Mouse (Mus musculus): ENCODE data around the gene Slc26a10. TPM values are rescaled to one million over a fixed set of nuclear protein-coding genes. Genes with fewer than 3 reads are reported as not detected.

Slc26a10 gene
- polyA plus RNA-seq, 1 experiment from 2014 or later: 1.4 TPM

DNA sequence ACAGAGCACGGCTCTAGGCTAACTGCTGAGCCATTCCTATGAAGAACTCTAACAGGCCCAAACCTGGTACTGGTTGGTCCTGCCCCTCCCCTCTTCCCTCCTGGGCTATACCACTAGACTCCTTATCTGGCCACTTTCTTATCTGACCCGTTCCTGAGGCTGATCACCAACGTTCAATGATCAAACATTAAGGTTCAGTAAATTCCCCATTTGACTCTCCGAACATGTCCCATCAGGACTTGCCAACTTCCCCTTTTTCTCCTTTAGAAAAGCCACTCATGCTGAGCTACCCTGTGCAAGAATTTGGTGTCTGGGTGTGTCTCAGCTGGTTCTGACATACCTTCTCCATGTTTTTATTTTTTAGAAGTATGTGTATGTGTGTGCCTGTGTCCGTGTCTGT is 53.9 kb downstream of the Slc26a10 start:
- Histone ChIP-seq H3K9ac (ENCODE audit: low read length) (no peak overlapping the region), H3K4me1 (ENCODE audit: control insufficient read depth, insufficient read depth, low read length) (peaks cover 6% of the 10 kb centered on the region; the same call in 1 of the 2 replicates), H3K27me3 (ENCODE audit: control insufficient read depth, insufficient read depth, low read length) (no peaks in the 10 kb centered on the region), H3K27ac (ENCODE audit: low read length) (no peak overlapping the region), H3K36me3 (ENCODE audit: control insufficient read depth, insufficient read depth, low read length) (no peaks in the 10 kb centered on the region), H3K9me3 (replicated peaks; ENCODE audit: control insufficient read depth, low read length) (no peaks in the 10 kb centered on the region), H3K4me3 (replicated peaks; ENCODE audit: low read length) (no peak overlapping the region), H3K4me2 (ENCODE audit: low read depth, low read length) (no peak overlapping the region)
- WGBS: 69% methylated on average over 5 of the region's 5 CpGs
- ATAC-seq (ENCODE audit: insufficient read depth, low FRiP score): no peak

DNA sequence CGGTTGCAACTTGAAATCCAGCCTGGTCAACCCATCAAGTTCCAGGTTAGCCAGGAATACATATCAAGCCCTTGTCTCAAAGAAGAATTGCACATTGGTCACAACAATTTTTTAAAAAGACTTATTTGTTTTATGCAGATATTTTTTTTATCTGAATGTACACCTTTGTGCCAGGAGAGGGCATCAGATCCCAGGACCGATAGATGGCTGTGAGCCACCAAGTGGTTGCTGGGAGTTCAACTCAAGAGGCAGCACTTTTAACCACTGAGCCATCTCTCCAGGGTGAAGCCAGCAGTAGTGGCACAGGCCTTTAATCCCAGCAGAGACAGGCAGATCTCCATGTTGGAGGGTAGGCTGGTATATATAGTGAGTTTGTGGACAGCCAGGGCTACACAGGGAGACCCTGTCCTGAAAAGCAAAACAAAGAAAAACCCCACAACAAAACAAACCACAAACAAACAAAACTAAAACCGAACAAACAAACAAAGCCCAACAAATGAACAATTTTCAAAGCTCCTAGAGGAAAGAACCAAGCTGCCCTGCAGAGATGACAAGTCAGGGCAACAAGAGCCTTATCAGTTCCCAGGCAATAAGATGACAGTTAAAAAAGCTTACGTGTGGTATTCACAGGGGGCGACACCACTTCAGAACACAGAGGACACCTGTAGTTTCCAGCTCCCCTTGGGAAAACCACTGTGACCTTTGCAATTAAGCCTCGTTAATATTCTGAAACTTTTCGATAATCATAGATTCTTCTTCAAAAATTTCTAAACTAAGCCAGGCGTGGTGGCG is 55.0 kb downstream of the Slc26a10 start:
- Histone ChIP-seq H3K9me3 (replicated peaks; ENCODE audit: control insufficient read depth, low read length) (no peaks in the 10 kb centered on the region), H3K27ac (ENCODE audit: low read length) (no peak overlapping the region), H3K4me2 (ENCODE audit: low read depth, low read length) (no peak overlapping the region), H3K9ac (ENCODE audit: low read length) (no peak overlapping the region), H3K36me3 (ENCODE audit: control insufficient read depth, insufficient read depth, low read length) (no peaks in the 10 kb centered on the region), H3K27me3 (ENCODE audit: control insufficient read depth, insufficient read depth, low read length) (no peaks in the 10 kb centered on the region), H3K4me1 (ENCODE audit: control insufficient read depth, insufficient read depth, low read length) (peaks cover 7% of the 10 kb centered on the region), H3K4me3 (replicated peaks; ENCODE audit: low read length) (no peak overlapping the region)
- no peak for ATAC-seq (ENCODE audit: insufficient read depth, low FRiP score)
- WGBS: 72% methylated on average over 9 of the region's 9 CpGs

- ATAC-seq (ENCODE audit: insufficient read depth, low FRiP score): no peak
- no peak overlapping the region for H3K27ac ChIP-seq (ENCODE audit: low read length)
- H3K4me2 ChIP-seq (ENCODE audit: low read depth, low read length): peak overlapping the region; percentile 48
- 15% methylated on average over 4 of the region's 4 CpGs for WGBS
- H3K36me3 ChIP-seq (ENCODE audit: control insufficient read depth, insufficient read depth, low read length): no peaks in the 10 kb centered on the region
- H3K9me3 ChIP-seq (replicated peaks; ENCODE audit: control insufficient read depth, low read length): no peaks in the 10 kb centered on the region
- H3K4me3 ChIP-seq (replicated peaks; ENCODE audit: low read length): peak overlapping the region; percentile 22
- no peaks in the 10 kb centered on the region for H3K27me3 ChIP-seq (ENCODE audit: control insufficient read depth, insufficient read depth, low read length)
- H3K4me1 ChIP-seq (ENCODE audit: control insufficient read depth, insufficient read depth, low read length): peaks cover 11% of the 10 kb centered on the region
- peak overlapping the region; percentile 47 for H3K9ac ChIP-seq (ENCODE audit: low read length)
These were observed 57.0 kb downstream of the Slc26a10 start for GRCm38 (mm10) chr10:127123436-127123805.

DNA sequence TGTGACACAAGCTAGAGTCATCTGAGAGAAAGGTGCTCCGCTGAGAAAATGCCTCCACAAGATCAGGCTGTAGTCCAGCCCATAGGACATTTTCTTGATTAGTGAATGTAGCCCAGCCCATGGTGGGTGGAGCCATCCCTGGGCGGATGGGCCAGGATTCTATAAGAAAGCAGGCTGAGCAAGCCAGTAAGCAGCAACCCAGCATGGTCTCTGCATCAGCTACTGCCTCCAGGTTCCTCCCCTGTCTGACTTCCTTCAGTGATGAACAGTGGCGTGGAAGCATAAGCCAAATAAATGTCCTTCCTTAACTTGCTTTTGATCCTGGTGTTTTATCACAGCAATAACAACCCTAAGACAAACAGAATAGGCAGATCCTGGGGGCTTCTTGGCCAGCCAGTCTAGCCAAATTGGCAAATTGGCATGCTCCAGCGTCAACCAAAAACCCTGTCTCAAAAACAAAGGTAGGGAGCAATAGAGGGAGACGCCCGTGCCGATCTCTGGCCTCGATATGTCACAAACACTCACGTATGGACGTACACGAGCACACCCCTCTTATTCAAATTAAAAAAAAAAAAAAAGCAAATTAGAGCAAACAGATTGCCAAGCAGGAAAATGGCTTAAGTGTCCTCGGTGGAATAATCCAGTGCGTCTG is 57.5 kb downstream of the Slc26a10 start:
- H3K4me2 ChIP-seq (ENCODE audit: low read depth, low read length): peak overlapping the region; percentile 48
- 20% methylated on average over 13 of the region's 13 CpGs for WGBS
- ATAC-seq (ENCODE audit: insufficient read depth, low FRiP score): 0 out of 2 replicates have a peak, but pooled peaks have one; percentile 52
- no peaks in the 10 kb centered on the region for H3K36me3 ChIP-seq (ENCODE audit: control insufficient read depth, insufficient read depth, low read length)
- H3K4me1 ChIP-seq (ENCODE audit: control insufficient read depth, insufficient read depth, low read length): peaks cover 11% of the 10 kb centered on the region
- H3K4me3 ChIP-seq (replicated peaks; ENCODE audit: low read length): peak overlapping the region; percentile 22
- no peaks in the 10 kb centered on the region for H3K27me3 ChIP-seq (ENCODE audit: control insufficient read depth, insufficient read depth, low read length)
- H3K9me3 ChIP-seq (replicated peaks; ENCODE audit: control insufficient read depth, low read length): no peaks in the 10 kb centered on the region
- H3K9ac ChIP-seq (ENCODE audit: low read length): peak overlapping the region; percentile 47
- H3K27ac ChIP-seq (ENCODE audit: low read length): 0 out of 2 replicates have a peak overlapping the region, but pooled peaks have one; percentile 21

GRCm38 (mm10) chr10:127122018-127122417 is 58.4 kb downstream of the Slc26a10 start:
- 86% methylated on average over 3 of the region's 3 CpGs for WGBS
- no peak overlapping the region for H3K4me2 ChIP-seq (ENCODE audit: low read depth, low read length)
- H3K36me3 ChIP-seq (ENCODE audit: control insufficient read depth, insufficient read depth, low read length): 0 out of 2 replicates have a peak, but pooled peaks cover 3% of the 10 kb centered on the region
- no peaks in the 10 kb centered on the region for H3K9me3 ChIP-seq (replicated peaks; ENCODE audit: control insufficient read depth, low read length)
- no peak for ATAC-seq (ENCODE audit: insufficient read depth, low FRiP score)
- H3K27me3 ChIP-seq (ENCODE audit: control insufficient read depth, insufficient read depth, low read length): no peaks in the 10 kb centered on the region
- H3K27ac ChIP-seq (ENCODE audit: low read length): no peak overlapping the region
- no peak overlapping the region for H3K9ac ChIP-seq (ENCODE audit: low read length)
- H3K4me3 ChIP-seq (replicated peaks; ENCODE audit: low read length): no peak overlapping the region
- peaks cover 11% of the 10 kb centered on the region for H3K4me1 ChIP-seq (ENCODE audit: control insufficient read depth, insufficient read depth, low read length)

Other genes with a start within 250 kb of the Slc26a10 start
- 49.4 and 53.4 TPM in 2 replicates for gene Ctdsp2, start 201.9 kb downstream of the Slc26a10 start, polyA plus RNA-seq (2015; fragmentation: Nextera tagmentation; extraction: Ambion mirVana)
- gene Avil, start 179.9 kb downstream of the Slc26a10 start, polyA plus RNA-seq (2015; fragmentation: Nextera tagmentation; extraction: Ambion mirVana): 1.0 and 1.9 TPM in 2 replicates
- gene Tsfm, start 149.8 kb downstream of the Slc26a10 start, polyA plus RNA-seq (2015; fragmentation: Nextera tagmentation; extraction: Ambion mirVana): 80.4 and 80.6 TPM in 2 replicates
- gene Mettl1, start 139.2 kb downstream of the Slc26a10 start, polyA plus RNA-seq (2015; fragmentation: Nextera tagmentation; extraction: Ambion mirVana): 49.4 and 49.5 TPM in 2 replicates
- gene Eef1akmt3, start 139.1 kb downstream of the Slc26a10 start, polyA plus RNA-seq (2015; fragmentation: Nextera tagmentation; extraction: Ambion mirVana): 1.3 and 1.5 TPM in 2 replicates
- gene Cyp27b1, start 132.4 kb downstream of the Slc26a10 start, polyA plus RNA-seq (2015; fragmentation: Nextera tagmentation; extraction: Ambion mirVana): 0.21 and 0.37 TPM in 2 replicates
- 0.66 and 0.72 TPM in 2 replicates for gene March9, start 120.5 kb downstream of the Slc26a10 start, polyA plus RNA-seq (2015; fragmentation: Nextera tagmentation; extraction: Ambion mirVana)
- gene Cdk4, start 117.1 kb downstream of the Slc26a10 start, polyA plus RNA-seq (2015; fragmentation: Nextera tagmentation; extraction: Ambion mirVana): 1,208 and 1,239 TPM in 2 replicates
- gene Tspan31, start 110.4 kb downstream of the Slc26a10 start, polyA plus RNA-seq (2015; fragmentation: Nextera tagmentation; extraction: Ambion mirVana): 158 and 177 TPM in 2 replicates
- gene Agap2, start 105.4 kb downstream of the Slc26a10 start, polyA plus RNA-seq (2015; fragmentation: Nextera tagmentation; extraction: Ambion mirVana): 0.09 and 0.62 TPM in 2 replicates
- 114 and 128 TPM in 2 replicates for gene Os9, start 59.5 kb downstream of the Slc26a10 start, polyA plus RNA-seq (2015; fragmentation: Nextera tagmentation; extraction: Ambion mirVana)
- gene B4galnt1, start 15.4 kb downstream of the Slc26a10 start, polyA plus RNA-seq (2015; fragmentation: Nextera tagmentation; extraction: Ambion mirVana): 29.3 and 34.3 TPM in 2 replicates
- 71.3 and 77.0 TPM in 2 replicates for gene Arhgef25, start 9.4 kb upstream of the Slc26a10 start, polyA plus RNA-seq (2015; fragmentation: Nextera tagmentation; extraction: Ambion mirVana)
- 68.6 and 79.4 TPM in 2 replicates for gene Dtx3, start 15.1 kb upstream of the Slc26a10 start, polyA plus RNA-seq (2015; fragmentation: Nextera tagmentation; extraction: Ambion mirVana)
- gene Pip4k2c, start 30.9 kb upstream of the Slc26a10 start, polyA plus RNA-seq (2015; fragmentation: Nextera tagmentation; extraction: Ambion mirVana): 33.5 and 34.4 TPM in 2 replicates
- 6.5 and 6.7 TPM in 2 replicates for gene Kif5a, start 82.7 kb upstream of the Slc26a10 start, polyA plus RNA-seq (2015; fragmentation: Nextera tagmentation; extraction: Ambion mirVana)
- gene Dctn2, start 85.7 kb upstream of the Slc26a10 start, polyA plus RNA-seq (2015; fragmentation: Nextera tagmentation; extraction: Ambion mirVana): 171 and 173 TPM in 2 replicates
- 8.6 and 11.6 TPM in 2 replicates for gene Mbd6, start 108.4 kb upstream of the Slc26a10 start, polyA plus RNA-seq (2015; fragmentation: Nextera tagmentation; extraction: Ambion mirVana)
- 98.9 and 104 TPM in 2 replicates for gene Mars, start 131.1 kb upstream of the Slc26a10 start, polyA plus RNA-seq (2015; fragmentation: Nextera tagmentation; extraction: Ambion mirVana)
- gene Arhgap9, start 141.3 kb upstream of the Slc26a10 start, polyA plus RNA-seq (2015; fragmentation: Nextera tagmentation; extraction: Ambion mirVana): 4.2 and 6.6 TPM in 2 replicates
- 9.8 and 9.9 TPM in 2 replicates for gene Gli1, start 161.3 kb upstream of the Slc26a10 start, polyA plus RNA-seq (2015; fragmentation: Nextera tagmentation; extraction: Ambion mirVana)
- gene Inhbe, start 173.8 kb upstream of the Slc26a10 start, polyA plus RNA-seq (2015; fragmentation: Nextera tagmentation; extraction: Ambion mirVana): 0.06 TPM in 1 of 2 replicates, not detected in the other
- 0.15 and 0.27 TPM in 2 replicates for gene Inhbc, start 189.8 kb upstream of the Slc26a10 start, polyA plus RNA-seq (2015; fragmentation: Nextera tagmentation; extraction: Ambion mirVana)
- gene R3hdm2, start 199.7 kb upstream of the Slc26a10 start, polyA plus RNA-seq (2015; fragmentation: Nextera tagmentation; extraction: Ambion mirVana): 19.3 and 22.5 TPM in 2 replicates